Mouse (Mus musculus): Measurements from ENCODE around the gene Slc15a3. TPM values are rescaled to one million over a fixed set of nuclear protein-coding genes. Genes with fewer than 3 reads are reported as not detected.

Gene Slc15a3
- total and polyA plus RNA-seq, 2 experiments from 2014 or later: 0.33 to 1.3 TPM

DNA sequence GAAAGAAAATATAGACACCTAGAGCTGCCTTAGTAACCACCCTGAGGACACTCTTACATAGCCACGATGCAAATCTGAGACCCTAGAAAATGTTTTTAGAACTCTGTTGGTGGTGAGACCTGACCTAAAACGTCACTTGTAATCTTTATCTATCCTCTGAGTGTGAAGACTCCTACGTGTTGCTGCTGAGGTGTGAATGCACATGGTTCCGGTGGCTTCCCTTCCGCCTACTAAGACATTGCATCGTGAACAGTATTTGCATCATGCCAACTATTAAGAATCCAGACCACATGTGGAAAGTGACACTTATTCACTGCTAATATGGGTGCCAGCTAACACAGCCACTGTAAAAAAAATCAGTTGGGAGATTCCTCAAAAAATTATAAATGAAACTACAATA is 23.7 kb upstream of the Slc15a3 start:
- no peak overlapping the region for H3K9ac ChIP-seq (replicated peaks; ENCODE audit: low read length, poor library complexity, severe bottlenecking)
- no peak for TF ChIP-seq CTCF (IDR thresholded peaks at IDR 0.05)
- H3K4me3 ChIP-seq (ENCODE audit: low read depth, low read length): no peak overlapping the region
- H3K27ac ChIP-seq (ENCODE audit: low read depth, low read length): no peak overlapping the region
- H3K4me1 ChIP-seq (ENCODE audit: insufficient read depth, low read length): no peaks in the 10 kb centered on the region
- ATAC-seq (ENCODE audit: low FRiP score): no peak
- no peaks in the 10 kb centered on the region for H3K36me3 ChIP-seq (ENCODE audit: insufficient read depth, low read length)
- no peak overlapping the region for H3K4me2 ChIP-seq (ENCODE audit: low read depth, low read length, poor library complexity, severe bottlenecking)
- no peaks in the 10 kb centered on the region for H3K27me3 ChIP-seq (ENCODE audit: insufficient read depth, low read length)
- H3K9me3 ChIP-seq (ENCODE audit: low read length): no peaks in the 10 kb centered on the region
- DNase-seq (ENCODE audit: low spot score): no peak
- WGBS: 86% methylated on average over 6 of the region's 6 CpGs

DNA sequence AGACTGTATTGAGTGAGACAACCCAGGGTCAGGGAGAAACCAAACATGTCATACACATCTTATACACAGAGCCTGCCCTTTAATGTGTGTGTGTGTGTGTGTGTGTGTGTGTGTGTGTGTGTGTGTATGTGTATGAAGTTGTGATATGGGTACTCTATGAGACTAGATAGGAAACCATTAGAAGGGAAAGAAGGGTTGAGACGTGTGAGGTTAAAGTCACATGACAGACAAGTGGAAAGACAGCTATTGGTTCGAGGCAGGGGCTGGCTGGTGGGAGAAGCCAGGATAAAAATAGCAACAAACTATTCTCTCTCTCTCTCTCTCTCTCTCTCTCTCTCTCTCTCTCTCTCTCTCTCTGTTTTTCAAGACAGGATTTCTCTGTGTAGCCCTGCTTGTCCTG is 23.1 kb upstream of the Slc15a3 start:
- Histone ChIP-seq H3K27me3 (ENCODE audit: insufficient read depth, low read length) (no peaks in the 10 kb centered on the region), H3K4me1 (ENCODE audit: insufficient read depth, low read length) (no peaks in the 10 kb centered on the region), H3K27ac (ENCODE audit: low read depth, low read length) (no peak overlapping the region), H3K4me2 (ENCODE audit: low read depth, low read length, poor library complexity, severe bottlenecking) (no peak overlapping the region), H3K36me3 (ENCODE audit: insufficient read depth, low read length) (no peaks in the 10 kb centered on the region), H3K9ac (replicated peaks; ENCODE audit: low read length, poor library complexity, severe bottlenecking) (no peak overlapping the region), H3K4me3 (ENCODE audit: low read depth, low read length) (no peak overlapping the region), H3K9me3 (ENCODE audit: low read length) (no peaks in the 10 kb centered on the region)
- 62% methylated on average over 2 of the region's 2 CpGs for WGBS
- TF ChIP-seq CTCF (IDR thresholded peaks at IDR 0.05): no peak
- no peak for DNase-seq (ENCODE audit: low spot score)
- ATAC-seq (ENCODE audit: low FRiP score): no peak

DNA sequence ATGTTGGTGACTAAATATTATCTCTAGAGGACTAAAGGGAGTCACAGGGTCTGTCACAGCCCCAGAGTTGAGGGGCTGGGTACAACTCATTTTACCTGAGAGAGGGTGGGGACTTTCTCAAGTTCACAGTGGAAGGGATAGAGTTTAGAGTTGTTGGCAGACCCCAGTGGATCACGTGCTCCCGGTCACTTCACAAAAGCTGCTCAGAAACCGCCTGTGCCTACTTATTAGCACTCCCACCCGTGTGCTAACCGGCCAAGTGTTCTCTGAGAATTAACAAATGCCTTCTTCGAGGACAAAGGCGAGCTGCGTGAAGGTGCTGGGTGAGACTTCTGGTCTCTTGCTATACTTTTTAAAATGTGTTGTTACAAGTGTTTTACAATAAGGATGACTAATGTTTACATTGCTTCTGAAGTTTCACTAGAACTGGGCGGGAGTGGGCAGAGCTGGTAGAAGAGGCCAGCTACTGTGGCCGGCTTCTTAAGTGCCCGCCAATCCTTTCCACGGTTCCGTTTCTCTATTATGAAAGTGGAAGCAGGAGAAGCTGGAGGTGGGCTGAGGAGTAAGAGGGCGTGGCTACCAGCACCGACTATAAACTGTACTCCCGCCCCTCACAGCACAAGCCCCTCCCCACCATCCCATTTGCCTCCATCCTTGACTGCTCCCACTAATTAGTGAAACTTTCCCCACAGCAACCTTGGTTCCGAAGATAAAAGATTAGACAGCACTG is 21.1 kb upstream of the Slc15a3 start:
- no peak for TF ChIP-seq CTCF (IDR thresholded peaks at IDR 0.05)
- Histone ChIP-seq H3K4me1 (ENCODE audit: insufficient read depth, low read length) (no peaks in the 10 kb centered on the region), H3K27me3 (ENCODE audit: insufficient read depth, low read length) (no peaks in the 10 kb centered on the region), H3K4me2 (ENCODE audit: low read depth, low read length, poor library complexity, severe bottlenecking) (no peak overlapping the region), H3K27ac (ENCODE audit: low read depth, low read length) (no peak overlapping the region), H3K36me3 (ENCODE audit: insufficient read depth, low read length) (no peaks in the 10 kb centered on the region), H3K9me3 (ENCODE audit: low read length) (no peaks in the 10 kb centered on the region), H3K4me3 (ENCODE audit: low read depth, low read length) (no peak overlapping the region), H3K9ac (replicated peaks; ENCODE audit: low read length, poor library complexity, severe bottlenecking) (no peak overlapping the region)
- 43% methylated on average over 17 of the region's 17 CpGs for WGBS
- ATAC-seq (ENCODE audit: low FRiP score) (no peak), DNase-seq (ENCODE audit: low spot score) (no peak)

DNA sequence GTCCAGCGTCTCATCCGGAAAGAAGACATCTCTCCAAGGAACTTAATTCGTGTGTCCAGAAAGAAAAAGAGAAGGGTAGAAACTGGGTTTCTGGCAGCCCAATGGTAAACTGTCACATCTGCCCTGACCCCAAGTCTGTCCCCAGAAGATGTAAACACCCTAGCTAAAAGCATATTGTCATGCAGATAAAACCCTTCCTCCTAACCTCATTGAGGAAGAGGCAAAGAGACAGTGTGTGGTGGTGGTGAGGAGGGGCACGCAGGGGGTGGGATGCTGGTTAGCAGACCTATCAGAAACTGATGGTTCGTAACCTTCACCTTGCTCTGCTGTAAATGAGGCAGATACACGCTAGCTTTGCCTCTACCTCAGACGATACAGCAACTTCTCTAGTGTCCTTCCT is 18.2 kb upstream of the Slc15a3 start:
- H3K4me1 ChIP-seq (ENCODE audit: insufficient read depth, low read length): no peaks in the 10 kb centered on the region
- no peak for TF ChIP-seq CTCF (IDR thresholded peaks at IDR 0.05)
- no peaks in the 10 kb centered on the region for H3K36me3 ChIP-seq (ENCODE audit: insufficient read depth, low read length)
- DNase-seq (ENCODE audit: low spot score): no peak
- H3K27ac ChIP-seq (ENCODE audit: low read depth, low read length): no peak overlapping the region
- no peaks in the 10 kb centered on the region for H3K9me3 ChIP-seq (ENCODE audit: low read length)
- H3K4me2 ChIP-seq (ENCODE audit: low read depth, low read length, poor library complexity, severe bottlenecking): no peak overlapping the region
- no peaks in the 10 kb centered on the region for H3K27me3 ChIP-seq (ENCODE audit: insufficient read depth, low read length)
- no peak overlapping the region for H3K4me3 ChIP-seq (ENCODE audit: low read depth, low read length)
- WGBS: 61% methylated on average over 7 of the region's 7 CpGs
- ATAC-seq (ENCODE audit: low FRiP score): no peak
- H3K9ac ChIP-seq (replicated peaks; ENCODE audit: low read length, poor library complexity, severe bottlenecking): no peak overlapping the region

DNA sequence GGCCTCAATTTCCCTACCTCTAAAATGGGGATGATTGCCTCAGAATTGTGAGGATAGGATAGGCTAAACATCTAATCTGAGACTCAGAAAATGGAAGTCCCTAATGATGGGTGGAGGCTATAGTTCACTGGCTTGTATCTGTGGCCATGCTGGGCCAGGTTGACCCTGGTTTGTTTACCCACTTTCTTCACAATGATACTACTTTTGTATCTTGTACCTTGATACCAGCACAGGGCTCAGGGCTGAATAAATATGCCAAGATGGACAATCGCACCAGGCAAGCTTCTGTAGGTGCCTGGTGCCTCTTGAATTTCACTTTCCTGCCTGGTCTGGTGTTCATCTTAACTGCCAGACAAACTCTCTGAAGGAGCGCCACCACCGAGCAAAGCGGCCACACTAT is 17.0 kb upstream of the Slc15a3 start:
- H3K4me3 ChIP-seq (ENCODE audit: low read depth, low read length): no peak overlapping the region
- no peak for TF ChIP-seq CTCF (IDR thresholded peaks at IDR 0.05)
- no peaks in the 10 kb centered on the region for H3K27me3 ChIP-seq (ENCODE audit: insufficient read depth, low read length)
- H3K4me1 ChIP-seq (ENCODE audit: insufficient read depth, low read length): no peaks in the 10 kb centered on the region
- no peak overlapping the region for H3K9ac ChIP-seq (replicated peaks; ENCODE audit: low read length, poor library complexity, severe bottlenecking)
- no peaks in the 10 kb centered on the region for H3K36me3 ChIP-seq (ENCODE audit: insufficient read depth, low read length)
- H3K9me3 ChIP-seq (ENCODE audit: low read length): no peaks in the 10 kb centered on the region
- WGBS: 91% methylated on average over 4 of the region's 4 CpGs
- no peak overlapping the region for H3K27ac ChIP-seq (ENCODE audit: low read depth, low read length)
- DNase-seq (ENCODE audit: low spot score) (no peak), ATAC-seq (ENCODE audit: low FRiP score) (no peak)
- no peak overlapping the region for H3K4me2 ChIP-seq (ENCODE audit: low read depth, low read length, poor library complexity, severe bottlenecking)

DNA sequence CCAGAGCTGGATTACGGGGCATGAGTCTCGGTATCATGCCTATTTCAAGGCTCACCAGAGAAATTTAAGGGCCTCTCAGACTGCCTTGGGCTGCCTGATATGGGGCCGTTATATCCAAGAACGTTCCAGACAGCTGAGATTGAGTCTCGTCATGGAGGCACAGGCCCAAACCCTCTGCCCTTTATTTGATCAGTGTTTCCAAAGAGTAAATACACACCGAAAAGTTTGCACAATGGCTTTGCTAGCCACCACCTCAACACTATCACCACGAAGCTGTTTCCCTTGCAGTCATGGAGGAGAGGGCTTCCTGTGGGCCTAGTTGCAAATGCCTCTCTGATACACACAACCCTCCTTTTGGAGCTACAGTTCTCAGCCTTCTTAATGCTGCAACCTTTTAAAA is 15.5 kb upstream of the Slc15a3 start:
- no peak overlapping the region for H3K9ac ChIP-seq (replicated peaks; ENCODE audit: low read length, poor library complexity, severe bottlenecking)
- no peak overlapping the region for H3K27ac ChIP-seq (ENCODE audit: low read depth, low read length)
- no peak for ATAC-seq (ENCODE audit: low FRiP score)
- no peak for TF ChIP-seq CTCF (IDR thresholded peaks at IDR 0.05)
- no peak for DNase-seq (ENCODE audit: low spot score)
- H3K27me3 ChIP-seq (ENCODE audit: insufficient read depth, low read length): no peaks in the 10 kb centered on the region
- H3K9me3 ChIP-seq (ENCODE audit: low read length): no peaks in the 10 kb centered on the region
- no peaks in the 10 kb centered on the region for H3K36me3 ChIP-seq (ENCODE audit: insufficient read depth, low read length)
- no peaks in the 10 kb centered on the region for H3K4me1 ChIP-seq (ENCODE audit: insufficient read depth, low read length)
- H3K4me3 ChIP-seq (ENCODE audit: low read depth, low read length): no peak overlapping the region
- WGBS: 92% methylated on average over 7 of the region's 7 CpGs
- H3K4me2 ChIP-seq (ENCODE audit: low read depth, low read length, poor library complexity, severe bottlenecking): no peak overlapping the region

All from midbrain, postnatal 0 days (tissue).